Mouse (Mus musculus) layer of hippocampus, adult 8-10 months (tissue): ENCODE results near the gene Rhd. TPM values are rescaled to one million over a fixed set of nuclear protein-coding genes. Genes with fewer than 3 reads are reported as not detected.
"Not testable (repeated sequence)": the region's sequence is repeated elsewhere in the genome, so short reads cannot be mapped to it uniquely, and the experiment has no call there.

Experiments
- DNase-seq, 2 experiments: peaks; one replicate each; pipeline ENCODE4 v3.0.0; 2022; ENCODE audit warnings: low spot score in 2 of 2
- total RNA-seq, 4 experiments: library from RNA; stranded (reverse); gene quantifications; 2 replicates each; pipeline ENCODE4 v1.2.4; 2022

Rhd gene
- total RNA-seq, 4 experiments from 2014 or later = not detected

GRCm38 (mm10) chr4:134901126-134901525 lies 36.8 kb downstream of the Rhd start:
- DNase-seq = no peak

- no peak for DNase-seq
These were observed 38.7 kb downstream of the Rhd start for GRCm38 (mm10) chr4:134903046-134903445.

GRCm38 (mm10) chr4:134911406-134911805 lies 47.1 kb downstream of the Rhd start:
- DNase-seq = not testable (repeated sequence)

- DNase-seq = peak in 1 of 2 experiments; percentile 53
These were observed 49.1 kb downstream of the Rhd start for GRCm38 (mm10) chr4:134913413-134913812.

- no peak for DNase-seq
These were observed 50.0 kb downstream of the Rhd start for GRCm38 (mm10) chr4:134914122-134914863.

GRCm38 (mm10) chr4:134914864-134915209 lies 50.5 kb downstream of the Rhd start, which contains the start of gene Tmem50a:
Tmem50a (minus strand) TSS chr4:134915024.
- DNase-seq = peak; percentile 84 to 88

- DNase-seq = no peak
These were observed 51.1 kb downstream of the Rhd start for GRCm38 (mm10) chr4:134915223-134916050.

- no peak for DNase-seq
These were observed 52.9 kb downstream of the Rhd start for GRCm38 (mm10) chr4:134917194-134917593.

GRCm38 (mm10) chr4:134918381-134918780 lies 54.0 kb downstream of the Rhd start:
- DNase-seq = no peak

- no peak for DNase-seq
These were observed 55.6 kb downstream of the Rhd start for GRCm38 (mm10) chr4:134919733-134920540.

GRCm38 (mm10) chr4:134920631-134921030 lies 56.3 kb downstream of the Rhd start:
- DNase-seq = no peak

- no peak for DNase-seq
These were observed 57.4 kb downstream of the Rhd start for GRCm38 (mm10) chr4:134921703-134922102.

- DNase-seq = no peak
These were observed 58.0 kb downstream of the Rhd start for GRCm38 (mm10) chr4:134922111-134922924.

- DNase-seq = peak in 1 of 2 experiments; percentile 61
These were observed 58.5 kb downstream of the Rhd start for GRCm38 (mm10) chr4:134922925-134923244.

GRCm38 (mm10) chr4:134923258-134924018 lies 59.1 kb downstream of the Rhd start, which contains the start of gene Rsrp1:
Rsrp1 (plus strand) TSS chr4:134923592.
- peak; percentile 97 to 99 for DNase-seq

- no peak for DNase-seq
These were observed 59.8 kb downstream of the Rhd start for GRCm38 (mm10) chr4:134924019-134924741.

- no peak for DNase-seq
These were observed 60.9 kb downstream of the Rhd start for GRCm38 (mm10) chr4:134925206-134925605.

- DNase-seq = no peak
These were observed 63.6 kb downstream of the Rhd start for GRCm38 (mm10) chr4:134927815-134928463.

GRCm38 (mm10) chr4:134928464-134928836 lies 64.1 kb downstream of the Rhd start:
- no peak for DNase-seq
